Mouse (Mus musculus) lung, postnatal 14 days (tissue): ENCODE results near the gene Adcy5.

Source experiments
- DNase-seq: peaks from one replicate; pipeline ENCODE4 v3.0.0; 2021

Adcy5 gene

GRCm38 (mm10) chr16:35154641-35155390 is at the start of gene Adcy5:
Adcy5 (plus strand) TSS chr16:35154877.
- DNase-seq: peak; percentile 39

DNA sequence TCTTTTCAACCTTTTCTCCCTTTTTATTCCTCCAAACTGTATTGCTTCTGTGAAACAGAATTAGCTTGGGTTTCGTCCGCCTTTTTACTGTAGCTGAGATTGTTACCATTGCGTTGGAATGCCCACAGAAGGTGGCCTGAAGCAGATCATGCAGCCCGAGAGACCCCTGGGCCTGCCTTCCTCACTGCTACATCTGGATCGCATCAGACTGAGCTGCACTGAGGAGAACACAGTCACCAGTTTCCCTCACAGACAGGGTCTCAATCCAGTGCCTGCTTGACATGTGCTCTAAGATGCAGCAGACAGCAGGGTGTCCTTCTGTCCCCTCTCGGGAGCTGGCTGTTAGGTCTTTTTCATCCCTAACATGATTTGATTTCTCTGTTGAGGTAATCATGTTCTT is 46.7 kb upstream of the Adcy5 start:
- no peak for DNase-seq

DNA sequence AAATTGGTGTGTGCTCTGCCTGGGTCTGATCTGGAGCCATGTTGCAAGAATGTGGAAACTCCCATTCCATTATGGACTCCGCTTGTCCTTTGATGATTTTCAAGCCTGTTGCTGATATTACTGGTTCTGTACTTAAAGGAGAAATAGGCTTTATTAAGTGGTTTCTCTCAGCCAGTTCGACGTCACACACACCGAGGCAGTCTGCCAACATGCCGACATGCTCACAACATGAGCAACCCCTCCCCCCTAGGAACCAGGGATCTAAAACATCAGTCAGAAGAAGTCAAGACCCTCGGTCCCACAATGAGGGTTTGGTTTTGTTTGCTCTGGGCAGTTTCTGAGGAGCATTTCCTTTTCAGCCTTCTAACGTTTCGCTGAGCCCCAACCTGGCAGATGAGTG is 45.5 kb upstream of the Adcy5 start:
- no peak for DNase-seq

GRCm38 (mm10) chr16:35109656-35110291 is 44.9 kb upstream of the Adcy5 start:
- no peak for DNase-seq

DNA sequence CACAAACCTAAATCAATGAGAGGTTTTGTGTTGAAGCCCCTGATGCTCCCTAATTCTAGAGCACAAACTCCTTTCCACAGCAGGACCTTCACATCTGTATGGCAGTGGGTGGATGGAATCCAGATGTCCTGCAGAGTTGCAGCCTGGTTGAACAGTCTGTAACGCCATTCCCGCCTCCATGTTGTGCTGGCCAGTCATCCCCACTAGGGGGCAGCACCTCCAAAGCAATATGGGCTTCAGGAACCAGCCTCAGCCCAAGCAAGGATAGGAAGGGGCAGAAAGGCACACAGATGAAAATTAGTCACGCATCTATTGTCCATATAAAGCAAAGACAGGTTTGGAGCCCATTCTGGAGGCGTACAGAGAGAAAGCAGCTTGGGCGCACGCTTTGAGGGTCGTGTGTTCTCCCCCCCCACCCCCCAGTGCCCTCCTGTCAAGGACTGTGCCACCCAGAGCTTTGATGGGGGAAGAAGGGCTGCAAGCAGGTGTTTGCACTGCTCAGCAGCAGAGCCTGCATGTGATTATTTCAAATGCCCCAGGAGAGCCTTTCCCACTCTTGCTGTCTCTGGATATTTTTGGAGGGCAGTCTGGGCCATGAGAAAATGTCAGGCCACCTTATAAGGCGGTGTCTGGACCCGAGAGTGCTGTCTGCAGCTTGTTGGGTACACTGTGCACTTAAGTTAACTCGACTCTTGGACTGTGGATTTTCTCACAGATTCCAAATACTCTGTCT is 44.1 kb upstream of the Adcy5 start:
- DNase-seq: peak; percentile 91

- peak; percentile 12 for DNase-seq
These were observed 43.5 kb upstream of the Adcy5 start for GRCm38 (mm10) chr16:35111143-35111620.

DNA sequence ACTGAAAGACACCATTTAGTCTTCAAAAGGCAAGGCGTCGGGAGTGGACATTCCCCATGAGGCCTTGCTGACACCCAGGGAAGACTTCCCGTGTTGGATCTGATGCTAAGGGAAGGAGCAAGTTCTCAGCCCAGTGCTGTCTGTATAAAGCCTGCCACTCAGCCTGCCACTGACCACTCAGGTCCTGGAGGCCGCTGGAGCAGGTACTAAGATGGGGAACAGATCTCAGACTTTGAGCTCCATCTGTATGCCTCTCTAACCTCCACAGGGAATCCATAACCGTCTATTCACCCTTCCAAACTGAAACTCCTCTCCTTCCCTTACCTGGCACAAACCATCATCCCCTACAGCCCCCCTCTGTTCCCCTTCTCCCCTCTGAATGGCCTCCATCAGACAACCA is 41.2 kb upstream of the Adcy5 start:
- DNase-seq: no peak

GRCm38 (mm10) chr16:35116328-35116956 is 38.2 kb upstream of the Adcy5 start:
- no peak for DNase-seq

GRCm38 (mm10) chr16:35117436-35117835 is 37.2 kb upstream of the Adcy5 start:
- DNase-seq: peak; percentile 20

GRCm38 (mm10) chr16:35120603-35121002 is 34.1 kb upstream of the Adcy5 start:
- DNase-seq: no peak

GRCm38 (mm10) chr16:35127270-35127669 is 27.4 kb upstream of the Adcy5 start:
- DNase-seq: no peak

- peak; percentile 25 for DNase-seq
These were observed 24.5 kb upstream of the Adcy5 start for GRCm38 (mm10) chr16:35130172-35130571.

DNA sequence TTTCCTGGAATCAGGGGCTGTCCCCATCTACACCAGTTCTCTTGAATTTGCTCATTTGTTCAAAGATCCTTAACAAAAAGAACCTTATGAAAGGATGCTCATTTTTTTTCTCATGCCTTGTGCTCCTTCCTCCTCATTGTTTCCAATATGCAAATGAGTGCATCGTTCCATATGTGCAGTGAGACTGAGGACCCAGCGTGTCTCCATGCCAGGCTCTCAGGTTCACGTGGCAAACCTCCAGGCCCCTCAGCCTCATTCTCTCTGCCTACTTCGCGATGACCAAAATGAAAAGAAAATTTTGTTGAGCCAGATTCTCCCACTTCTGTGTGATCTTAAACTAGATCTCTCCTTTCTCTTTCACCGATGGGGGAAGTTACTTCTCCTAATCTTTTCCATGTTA is 15.3 kb upstream of the Adcy5 start:
- no peak for DNase-seq

DNA sequence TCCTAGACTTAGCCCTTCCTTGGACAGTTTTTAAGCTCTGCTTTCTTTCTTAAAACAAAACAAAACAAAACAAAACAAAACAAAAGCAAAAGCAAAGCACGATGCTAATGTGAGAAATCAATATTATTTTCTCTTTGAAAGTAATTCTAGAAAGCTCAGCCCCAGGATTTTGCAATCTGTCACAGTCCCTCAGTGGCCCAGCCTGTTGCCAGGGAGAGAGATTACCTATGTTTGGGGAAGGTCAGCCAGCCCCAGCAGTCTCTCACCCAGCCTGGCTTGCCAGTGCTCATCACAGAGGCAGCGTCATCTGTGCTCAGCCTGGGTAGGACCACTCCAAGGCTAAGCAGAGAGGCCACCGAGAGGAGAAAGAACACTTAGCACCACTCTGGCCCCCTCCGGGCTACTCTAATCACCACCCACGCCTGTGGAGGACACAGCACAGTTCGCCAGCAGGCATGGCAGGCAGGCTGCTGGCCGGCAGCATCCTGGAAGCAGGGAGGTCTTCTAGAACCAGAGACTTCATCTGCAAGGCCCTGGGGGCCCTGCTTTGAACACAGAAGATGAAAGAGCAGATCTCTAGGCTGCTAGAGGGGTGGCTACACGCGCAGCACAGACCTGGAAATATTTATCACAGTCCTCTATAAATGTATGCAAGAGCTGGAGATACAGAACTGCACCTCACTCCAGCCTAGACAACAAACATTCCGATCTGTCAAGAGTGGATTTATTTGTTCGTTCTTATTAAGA is 14.6 kb upstream of the Adcy5 start:
- no peak for DNase-seq

GRCm38 (mm10) chr16:35140620-35140975 is 14.1 kb upstream of the Adcy5 start:
- DNase-seq: no peak

DNA sequence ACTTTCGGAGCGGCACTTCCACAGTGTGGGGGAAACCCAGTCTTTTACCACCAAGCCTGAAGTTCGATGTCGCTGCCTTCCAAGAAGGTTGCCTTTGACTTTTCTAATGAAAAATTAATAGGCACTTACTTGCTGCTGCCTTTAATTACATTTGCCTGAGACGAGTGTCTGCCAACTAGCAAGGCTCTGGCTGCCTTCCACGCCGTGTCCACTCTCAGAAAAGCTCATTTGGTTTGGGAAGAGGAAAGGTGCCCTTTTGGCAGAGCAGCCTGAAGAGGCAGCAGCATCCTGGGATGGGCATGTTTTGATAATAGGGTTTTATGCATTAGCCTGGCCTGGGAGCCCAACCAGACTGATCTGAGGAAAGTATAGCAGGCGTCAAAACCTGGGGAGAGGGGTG is 12.8 kb upstream of the Adcy5 start:
- DNase-seq: no peak

DNA sequence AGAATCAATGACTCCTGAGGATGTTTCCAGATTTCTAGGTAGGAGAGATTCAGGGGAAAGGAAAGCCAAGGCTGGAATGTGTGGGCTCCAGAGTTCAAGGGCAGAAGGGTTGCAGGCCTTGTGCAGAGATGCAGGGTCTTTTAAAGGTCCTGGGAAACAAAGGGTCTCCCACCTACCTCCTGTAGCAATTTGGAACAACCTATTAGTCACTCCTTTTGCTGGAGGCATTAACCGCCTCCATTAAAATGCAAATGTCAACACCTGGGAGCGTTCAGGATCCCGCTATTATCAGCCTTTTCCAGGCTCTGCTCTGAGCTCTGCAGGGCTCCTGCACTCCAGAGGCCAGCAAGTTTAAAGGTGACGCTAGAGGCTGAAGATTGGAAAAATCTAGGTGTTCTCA is 8.5 kb upstream of the Adcy5 start:
- no peak for DNase-seq

DNA sequence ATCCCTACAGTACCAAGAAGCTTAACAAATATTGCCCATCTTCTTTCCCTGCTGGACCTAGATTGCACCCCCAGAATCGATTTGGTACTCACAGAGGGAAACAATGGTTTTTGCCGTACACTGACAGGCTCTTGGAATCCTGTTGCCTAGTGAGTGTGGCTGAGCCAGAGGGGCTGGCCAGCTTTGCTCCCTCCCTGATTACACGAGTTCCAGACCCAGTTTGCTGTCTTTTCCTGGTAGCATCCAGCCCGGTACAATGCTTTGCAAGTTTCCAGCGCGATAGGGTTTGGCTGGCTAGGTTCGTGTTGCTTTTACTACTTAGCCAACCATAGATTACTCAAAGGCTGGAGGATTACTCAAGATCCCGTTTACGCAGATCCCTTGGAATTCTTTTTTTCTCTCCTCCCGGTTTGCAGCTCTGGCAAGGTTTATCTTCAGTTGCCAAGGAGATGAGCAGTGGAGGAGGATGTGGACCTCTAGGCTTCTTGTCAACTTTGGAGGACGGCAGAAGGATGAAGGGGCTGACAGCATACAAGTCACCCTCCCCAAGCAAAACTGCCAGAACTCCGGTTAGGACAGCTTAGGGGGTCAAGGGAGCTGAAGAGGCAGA is 1.4 kb upstream of the Adcy5 start:
- DNase-seq: no peak

DNA sequence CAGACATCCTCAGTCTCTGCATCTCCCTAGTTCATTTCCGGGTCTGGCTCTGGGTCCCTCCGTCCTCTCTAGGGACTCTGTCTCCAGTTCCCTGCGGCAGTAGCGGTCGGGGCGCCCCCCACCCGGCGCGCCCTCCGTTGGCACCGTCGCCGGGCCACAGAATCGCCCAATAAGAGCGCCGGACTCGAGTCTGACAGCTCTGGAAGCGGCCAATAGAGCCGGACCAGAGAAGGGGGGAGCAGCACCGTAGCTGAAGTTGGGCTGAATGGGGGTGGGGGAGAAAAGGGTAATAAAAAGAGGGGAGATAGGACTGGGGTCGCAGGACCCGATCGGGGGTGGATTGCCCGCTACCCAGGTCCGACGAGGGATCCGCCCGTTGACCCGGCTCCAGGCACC is 434 bp upstream of the Adcy5 start:
- DNase-seq: peak; percentile 28

GRCm38 (mm10) chr16:35155391-35156305 is 971 bp downstream of the Adcy5 start:
- peak; percentile 55 for DNase-seq

DNA sequence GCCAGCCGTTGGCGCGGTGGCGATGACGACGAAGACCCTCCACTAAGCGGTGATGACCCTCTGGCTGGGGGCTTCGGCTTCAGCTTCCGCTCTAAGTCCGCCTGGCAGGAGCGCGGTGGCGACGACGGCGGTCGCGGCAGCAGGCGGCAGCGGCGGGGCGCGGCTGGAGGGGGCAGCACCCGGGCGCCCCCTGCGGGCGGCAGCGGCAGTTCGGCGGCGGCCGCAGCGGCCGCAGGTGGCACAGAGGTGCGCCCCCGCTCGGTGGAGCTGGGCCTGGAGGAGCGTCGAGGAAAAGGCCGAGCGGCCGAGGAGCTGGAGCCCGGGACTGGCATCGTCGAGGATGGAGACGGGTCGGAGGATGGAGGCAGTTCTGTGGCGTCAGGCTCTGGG is 1.6 kb downstream of the Adcy5 start:
- DNase-seq: peak; percentile 66
